Mouse (Mus musculus) midbrain, embryonic 12.5 days (tissue): ENCODE results near the gene Ssb. TPM values are rescaled to one million over a fixed set of nuclear protein-coding genes. Genes with fewer than 3 reads are reported as not detected.
"Not testable (repeated sequence)": the region's sequence is repeated elsewhere in the genome, so short reads cannot be mapped to it uniquely, and the experiment has no call there.

ENCODE experiments used
- ATAC-seq: fragments of 200-750 bp; cut with Nextera tagmentation; 2 replicates; pipeline ENCODE4 v1.8.0; 2017; ENCODE audit warnings: low read depth, moderate TSS enrichment, moderate library complexity; ENCODE audit not compliant: low FRiP score
- H3K27ac ChIP-seq: fragments of 300-500 bp; sonication (generic); replicated peaks from 2 replicates; pipeline ENCODE4 v1.5.1; 2016; ENCODE audit warnings: mild to moderate bottlenecking
- H3K27me3 ChIP-seq: fragments of 300-500 bp; sonication (generic); 2 replicates; pipeline ENCODE4 v1.6.1; 2016; ENCODE audit warnings: mild to moderate bottlenecking
- H3K36me3 ChIP-seq: fragments of 300-500 bp; sonication (generic); 2 replicates; pipeline ENCODE4 v1.6.1; 2016
- H3K4me1 ChIP-seq: fragments of 300-500 bp; sonication (generic); 2 replicates; pipeline ENCODE4 v1.6.1; 2016
- H3K4me2 ChIP-seq: fragments of 300-500 bp; sonication (generic); replicated peaks from 2 replicates; pipeline ENCODE4 v1.6.1; 2016; ENCODE audit warnings: mild to moderate bottlenecking, moderate library complexity
- H3K4me3 ChIP-seq: fragments of 300-500 bp; sonication (generic); 2 replicates; pipeline ENCODE4 v1.5.1; 2016; ENCODE audit warnings: mild to moderate bottlenecking
- H3K9ac ChIP-seq: fragments of 300-500 bp; sonication (generic); replicated peaks from 2 replicates; pipeline ENCODE4 v1.6.1; 2016; ENCODE audit warnings: mild to moderate bottlenecking, moderate library complexity
- H3K9me3 ChIP-seq: fragments of 300-500 bp; sonication (generic); 2 replicates; pipeline ENCODE4 v1.6.1; 2016; ENCODE audit warnings: mild to moderate bottlenecking
- WGBS: fragments of 180-500 bp; shearing (Covaris S2); methylation state at CpG from one replicate; pipeline ENCODE4 v1.1.7; 2016; 5-methylcytosine and 5-hydroxymethylcytosine counted together
- polyA plus RNA-seq: library from polyadenylated mRNA; unstranded; fragments of >200 nt; fragmentation: Nextera tagmentation; extraction: Ambion mirVana; gene quantifications from 2 replicates; pipeline ENCODE4 v1.2.1, GENCODE M21; 2016

Gene Ssb
- polyA plus RNA-seq, 1 experiment from 2014 or later, result 379 TPM

DNA sequence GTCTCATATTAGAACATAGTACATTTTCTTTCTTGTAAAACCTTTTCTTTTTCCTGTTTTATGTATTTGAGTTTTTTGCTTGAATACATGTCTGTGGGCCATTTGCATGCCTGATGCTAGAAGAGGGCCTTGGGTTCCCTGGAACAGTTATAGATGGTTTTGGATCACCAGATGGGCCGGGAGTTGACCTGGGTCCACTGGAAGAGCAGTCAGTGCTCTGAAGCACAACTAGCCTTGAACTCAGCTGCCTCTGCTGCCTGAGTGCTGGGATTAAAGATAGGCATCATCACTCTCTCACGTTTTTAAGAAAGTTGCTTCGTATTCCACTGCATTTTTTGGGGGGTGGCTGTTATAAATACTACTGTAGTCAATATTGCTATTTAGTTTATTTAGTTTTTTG lies 42.2 kb downstream of the Ssb start:
- Histone ChIP-seq H3K4me2 (no peak overlapping the region), H3K4me3 (no peak overlapping the region), H3K27ac (no peak overlapping the region), H3K27me3 (no peaks in the 10 kb centered on the region), H3K9me3 (no peaks in the 10 kb centered on the region), H3K9ac (no peak overlapping the region), H3K4me1 (peaks cover 7% of the 10 kb centered on the region), H3K36me3 (peaks cover 7% of the 10 kb centered on the region; the same call in 1 of the 2 replicates)
- 93% methylated on average over 3 of the region's 3 CpGs for WGBS
- no peak for ATAC-seq

DNA sequence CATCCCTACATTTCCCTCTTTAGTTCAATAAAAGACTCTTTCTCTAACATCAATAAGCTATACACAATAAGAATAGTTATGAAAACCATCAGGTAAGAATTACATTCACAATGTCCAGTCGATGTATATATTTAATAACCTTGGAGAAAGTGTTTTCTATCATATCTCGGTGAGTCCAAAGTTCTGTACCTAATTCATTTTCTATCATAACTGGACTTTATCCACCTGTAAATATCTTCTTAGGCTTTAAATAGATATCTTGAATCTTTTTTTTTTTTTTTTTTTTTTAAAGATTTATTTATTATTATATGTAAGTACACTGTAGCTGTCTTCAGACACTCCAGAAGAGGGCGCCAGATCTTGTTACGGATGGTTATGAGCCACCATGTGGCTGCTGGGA lies 46.0 kb downstream of the Ssb start:
- ATAC-seq, H3K4me2 ChIP-seq, H3K4me1 ChIP-seq, H3K27me3 ChIP-seq, H3K9me3 ChIP-seq, H3K9ac ChIP-seq, H3K36me3 ChIP-seq, H3K4me3 ChIP-seq, H3K27ac ChIP-seq: not testable (repeated sequence)
- 88% methylated on average over 4 of the region's 4 CpGs for WGBS

DNA sequence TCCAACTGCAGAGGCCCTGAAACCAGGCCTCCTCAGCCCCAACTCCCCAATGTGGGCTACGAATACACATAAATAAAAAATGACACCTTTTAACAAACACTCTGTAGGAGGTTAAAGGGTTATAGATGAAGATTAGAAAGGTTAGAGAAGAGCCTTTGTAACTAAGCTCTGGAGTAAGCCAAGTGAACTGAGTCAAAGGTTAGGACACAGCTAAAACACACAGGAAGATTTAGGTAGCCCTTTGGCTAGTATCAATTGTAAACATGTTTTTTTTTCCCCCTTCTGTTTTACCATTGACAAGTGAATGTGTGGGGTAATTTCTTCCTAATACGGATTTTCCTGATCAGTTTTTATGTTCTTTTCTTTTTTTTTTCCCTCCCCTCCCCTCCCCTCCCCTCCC lies 51.4 kb downstream of the Ssb start:
- no peak overlapping the region for H3K4me2 ChIP-seq

DNA sequence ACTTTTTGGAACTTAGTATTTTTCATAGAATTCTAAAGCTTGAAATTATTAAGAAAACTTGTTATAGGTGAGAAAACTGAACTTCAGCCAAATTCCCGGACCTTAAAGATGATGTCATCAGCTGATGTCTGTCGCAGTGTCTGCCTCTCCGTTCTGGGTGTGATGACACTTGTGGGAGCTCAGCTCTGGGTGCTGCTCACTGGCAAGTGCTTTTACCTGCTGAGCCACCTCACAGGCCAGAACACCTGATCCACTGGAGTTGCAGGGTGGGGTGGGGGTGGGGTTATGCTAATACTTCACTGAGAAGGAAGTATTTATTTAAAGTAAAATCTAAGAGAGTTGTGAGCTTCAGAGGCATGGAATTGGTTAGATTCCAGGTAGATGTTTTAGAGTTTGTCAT lies 55.9 kb downstream of the Ssb start:
- Histone ChIP-seq H3K4me2 (no peak overlapping the region), H3K4me3 (no peak overlapping the region), H3K36me3 (peaks cover 39% of the 10 kb centered on the region), H3K9me3 (no peaks in the 10 kb centered on the region), H3K9ac (no peak overlapping the region), H3K4me1 (no peaks in the 10 kb centered on the region), H3K27ac (no peak overlapping the region), H3K27me3 (no peaks in the 10 kb centered on the region)
- ATAC-seq, result no peak
- WGBS, result 91% methylated on average over 3 of the region's 3 CpGs

More for the DNA sequence above, 51.4 kb downstream of the Ssb start:
- Histone ChIP-seq H3K27me3 (no peaks in the 10 kb centered on the region), H3K4me1 (no peaks in the 10 kb centered on the region), H3K9me3 (no peaks in the 10 kb centered on the region), H3K9ac (no peak overlapping the region), H3K4me3 (no peak overlapping the region), H3K36me3 (peaks cover 18% of the 10 kb centered on the region), H3K27ac (no peak overlapping the region)
- 31% methylated on average over 2 of the region's 2 CpGs for WGBS
- no peak for ATAC-seq

Other genes starting within 250 kb of the Ssb start
- gene Bbs5, start 214.4 kb upstream of the Ssb start, polyA plus RNA-seq, result 18.6 and 21.1 TPM in 2 replicates
- gene Klhl41, start 191.4 kb upstream of the Ssb start, polyA plus RNA-seq, result 0.27 and 0.34 TPM in 2 replicates
- 16.2 and 18.2 TPM in 2 replicates for gene Fastkd1, start 148.0 kb upstream of the Ssb start, polyA plus RNA-seq
- 146 and 151 TPM in 2 replicates for gene Ppig, start 139.0 kb upstream of the Ssb start, polyA plus RNA-seq
- 4.8 and 5.1 TPM in 2 replicates for gene Ccdc173, start 72.0 kb upstream of the Ssb start, polyA plus RNA-seq
- 33.9 and 36.2 TPM in 2 replicates for gene Phospho2, start 71.9 kb upstream of the Ssb start, polyA plus RNA-seq
- 41.0 and 51.6 TPM in 2 replicates for gene Klhl23, start 39.6 kb upstream of the Ssb start, polyA plus RNA-seq
- gene Mettl5, start 24.1 kb downstream of the Ssb start, polyA plus RNA-seq, result 35.4 and 39.7 TPM in 2 replicates
- gene Ubr3, start 35.7 kb downstream of the Ssb start, polyA plus RNA-seq, result 24.3 and 24.8 TPM in 2 replicates
- 0.13 TPM in 1 of 2 replicates, not detected in the other for gene Myo3b, start 177.6 kb downstream of the Ssb start, polyA plus RNA-seq